Mouse (Mus musculus) limb, embryonic 14.5 days (tissue): ENCODE results near the gene Bmp6. TPM values are rescaled to one million over a fixed set of nuclear protein-coding genes. Genes with fewer than 3 reads are reported as not detected.

Source experiments
- ATAC-seq: fragments of 200-750 bp; cut with Nextera tagmentation; 2 replicates; pipeline ENCODE4 v1.8.0; 2017; ENCODE audit warnings: low read depth, moderate number of reproducible peaks, moderate TSS enrichment; ENCODE audit not compliant: low FRiP score
- DNase-seq: peaks from one replicate; pipeline ENCODE4 v3.0.0-alpha.2; 2015; ENCODE audit warnings: low spot score
- H3K27ac ChIP-seq: fragments of 300-500 bp; sonication (generic); replicated peaks from 2 replicates; pipeline ENCODE4 v1.5.1; 2014; ENCODE audit warnings: low read depth, mild to moderate bottlenecking, low read length, moderate library complexity, mixed read lengths
- H3K27me3 ChIP-seq: fragments of 300-500 bp; sonication (generic); 2 replicates; pipeline ENCODE4 v1.6.1; 2014; ENCODE audit warnings: low read length, mixed read lengths; ENCODE audit not compliant: control insufficient read depth, insufficient read depth
- H3K36me3 ChIP-seq: fragments of 300-500 bp; sonication (generic); 2 replicates; pipeline ENCODE4 v1.6.1; 2014; ENCODE audit warnings: mild to moderate bottlenecking, low read length, moderate library complexity, mixed read lengths; ENCODE audit not compliant: control insufficient read depth, insufficient read depth
- H3K4me1 ChIP-seq: fragments of 300-500 bp; sonication (generic); 2 replicates; pipeline ENCODE4 v1.6.1; 2014; ENCODE audit warnings: antibody characterized with exemption, low read length, mixed read lengths; ENCODE audit not compliant: control insufficient read depth, insufficient read depth
- H3K4me2 ChIP-seq: fragments of 300-500 bp; sonication (generic); replicated peaks from 2 replicates; pipeline ENCODE4 v1.6.1; 2014; ENCODE audit warnings: low read depth, mild to moderate bottlenecking, low read length, moderate library complexity; ENCODE audit not compliant: severe bottlenecking
- H3K4me3 ChIP-seq: fragments of 300-500 bp; sonication (generic); replicated peaks from 2 replicates; pipeline ENCODE4 v1.5.1; 2014; ENCODE audit warnings: low read length
- H3K9ac ChIP-seq: fragments of 300-500 bp; sonication (generic); 2 replicates; pipeline ENCODE4 v1.6.1; 2014; ENCODE audit warnings: mild to moderate bottlenecking, low read depth, low read length, moderate library complexity; ENCODE audit not compliant: severe bottlenecking
- H3K9me3 ChIP-seq: fragments of 300-500 bp; sonication (generic); 2 replicates; pipeline ENCODE4 v1.6.1; 2016; ENCODE audit warnings: low read length; ENCODE audit not compliant: control insufficient read depth
- POLR2A ChIP-seq: fragments of 200-500 bp; IDR thresholded peaks from 2 replicates; pipeline ENCODE4 v1.8.0; 2012; ENCODE audit warnings: inconsistent platforms, mild to moderate bottlenecking, moderate library complexity, borderline replicate concordance; ENCODE audit not compliant: insufficient read depth, insufficient read length; ENCODE audit errors: extremely low read depth
- WGBS: fragments of 180-500 bp; shearing (Covaris S2); extraction: QIAGEN DNeasy Blood & Tissue Kit; methylation state at CpG from one replicate; pipeline ENCODE4 v1.1.7; 2014; 5-methylcytosine and 5-hydroxymethylcytosine counted together
- polyA plus RNA-seq, 2 experiments: library from polyadenylated mRNA; depleted of rRNA in 1 of 2; stranded (reverse) in 1 of 2; unstranded in 1 of 2; fragments of >200 nt; fragmentation: Nextera tagmentation in 1 of 2; extraction: Ambion mirVana in 1 of 2; gene quantifications; 2 replicates each; pipeline versions ENCODE4 v1.2.1 to v1.2.3; 2012 to 2014

Bmp6 gene
- polyA plus RNA-seq, 2 experiments, result 1.9 to 6.6 TPM

- Histone ChIP-seq H3K4me2 (no peak overlapping the region), H3K36me3 (no peaks in the 10 kb centered on the region), H3K9ac (no peak overlapping the region), H3K4me1 (peaks cover 15% of the 10 kb centered on the region), H3K9me3 (no peaks in the 10 kb centered on the region), H3K4me3 (no peak overlapping the region), H3K27me3 (peaks cover 35% of the 10 kb centered on the region), H3K27ac (no peak overlapping the region)
- DNase-seq (peak; percentile 71), ATAC-seq (peak; percentile 20; the same call in 1 of the 2 replicates)
- 26% methylated on average over 7 of the region's 7 CpGs for WGBS
- no peak for TF ChIP-seq POLR2A
Measured at GRCm38 (mm10) chr13:38342598-38342997, 2.3 kb upstream of the Bmp6 start.

- Histone ChIP-seq H3K36me3 (no peaks in the 10 kb centered on the region), H3K27ac (no peak overlapping the region), H3K9me3 (no peaks in the 10 kb centered on the region), H3K4me2 (no peak overlapping the region), H3K9ac (no peak overlapping the region), H3K4me3 (no peak overlapping the region), H3K27me3 (peaks cover 41% of the 10 kb centered on the region), H3K4me1 (peaks cover 15% of the 10 kb centered on the region)
- WGBS, result 88% methylated on average over 2 of the region's 2 CpGs
- no peak for TF ChIP-seq POLR2A
- ATAC-seq (no peak), DNase-seq (no peak)
Measured at GRCm38 (mm10) chr13:38343202-38343601, 1.7 kb upstream of the Bmp6 start.

DNA sequence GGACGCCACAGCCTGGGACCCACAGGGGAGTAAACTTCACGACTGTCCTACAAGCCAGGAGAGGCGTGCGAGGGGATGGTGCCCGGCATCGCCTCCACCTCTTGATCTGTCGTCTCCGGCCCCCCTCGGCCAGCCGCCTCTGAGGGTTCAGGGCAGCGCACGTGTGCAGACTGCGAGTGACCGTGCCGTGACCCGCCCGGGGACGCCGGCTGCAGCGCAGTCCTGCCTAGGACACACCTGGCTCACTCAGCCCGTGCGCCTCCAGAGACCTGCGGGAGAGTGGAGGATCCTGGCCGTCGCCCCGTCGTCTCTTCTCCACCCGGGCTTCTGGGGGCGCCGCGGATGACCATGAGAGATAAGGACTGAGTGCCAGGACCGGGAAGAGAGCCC is 519 bp downstream of the Bmp6 start:
- Histone ChIP-seq H3K27ac (no peak overlapping the region), H3K4me2 (peak overlapping the region; percentile 88), H3K9me3 (no peaks in the 10 kb centered on the region), H3K9ac (peak overlapping the region; percentile 43), H3K4me3 (peak overlapping the region; percentile 47), H3K4me1 (peaks cover 15% of the 10 kb centered on the region), H3K27me3 (peaks cover 55% of the 10 kb centered on the region), H3K36me3 (no peaks in the 10 kb centered on the region)
- DNase-seq (no peak), ATAC-seq (no peak)
- under 1% methylated on average over 21 of the region's 32 CpGs for WGBS
- TF ChIP-seq POLR2A, result no peak

DNA sequence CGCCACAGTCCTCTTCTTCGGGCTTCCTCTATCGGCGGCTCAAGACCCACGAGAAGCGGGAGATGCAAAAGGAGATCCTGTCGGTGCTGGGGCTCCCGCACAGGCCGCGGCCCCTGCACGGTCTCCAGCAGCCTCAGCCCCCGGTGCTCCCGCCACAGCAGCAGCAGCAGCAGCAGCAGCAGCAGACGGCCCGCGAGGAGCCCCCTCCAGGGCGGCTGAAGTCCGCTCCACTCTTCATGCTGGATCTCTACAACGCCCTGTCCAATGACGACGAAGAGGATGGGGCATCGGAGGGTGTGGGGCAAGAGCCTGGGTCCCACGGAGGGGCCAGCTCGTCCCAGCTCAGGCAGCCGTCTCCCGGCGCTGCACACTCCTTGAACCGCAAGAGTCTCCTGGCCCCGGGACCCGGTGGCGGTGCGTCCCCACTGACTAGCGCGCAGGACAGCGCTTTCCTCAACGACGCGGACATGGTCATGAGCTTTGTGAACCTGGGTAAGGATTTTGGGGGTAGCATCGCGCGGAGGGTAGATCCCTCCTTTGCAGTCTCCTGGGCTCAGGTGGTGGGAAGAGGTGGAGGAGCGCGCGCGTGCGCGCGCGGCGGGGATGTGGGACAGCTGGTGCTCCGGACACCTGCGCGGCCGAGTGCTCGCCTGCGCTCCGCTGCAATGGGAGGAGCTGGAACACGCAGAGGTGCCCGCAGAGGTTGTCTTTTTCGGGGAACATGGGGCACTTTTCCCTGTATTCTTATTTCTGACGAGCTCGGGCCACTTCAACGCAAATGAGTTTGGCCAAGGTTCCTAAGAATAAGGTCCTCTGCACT is 1.4 kb downstream of the Bmp6 start:
- Histone ChIP-seq H3K27me3 (peaks cover 55% of the 10 kb centered on the region), H3K4me2 (peak overlapping the region; percentile 88), H3K9me3 (no peaks in the 10 kb centered on the region), H3K9ac (peak overlapping the region; percentile 43), H3K4me3 (peak overlapping the region; percentile 47), H3K4me1 (peaks cover 15% of the 10 kb centered on the region), H3K27ac (no peak overlapping the region), H3K36me3 (no peaks in the 10 kb centered on the region)
- DNase-seq (no peak), ATAC-seq (no peak)
- WGBS, result 3% methylated on average over 41 of the region's 63 CpGs
- no peak for TF ChIP-seq POLR2A

- H3K9ac ChIP-seq, result no peak overlapping the region
- no peak for ATAC-seq
- 9% methylated on average over 19 of the region's 19 CpGs for WGBS
Measured at GRCm38 (mm10) chr13:38347021-38347774, 2.3 kb downstream of the Bmp6 start.

More at GRCm38 (mm10) chr13:38347021-38347774, 2.3 kb downstream of the Bmp6 start:
- no peaks in the 10 kb centered on the region for H3K9me3 ChIP-seq
- H3K4me1 ChIP-seq, result peaks cover 15% of the 10 kb centered on the region
- peak overlapping the region; percentile 88 for H3K4me2 ChIP-seq
- H3K27me3 ChIP-seq, result peaks cover 57% of the 10 kb centered on the region
- no peak overlapping the region for H3K27ac ChIP-seq
- peak overlapping the region; percentile 47 for H3K4me3 ChIP-seq
- TF ChIP-seq POLR2A, result no peak
- no peaks in the 10 kb centered on the region for H3K36me3 ChIP-seq
- no peak for DNase-seq
